Mouse (Mus musculus) 3134 (cell line): Measurements from ENCODE around the gene Myo18b.

Source experiments
- DNase-seq: peaks from one replicate; pipeline ENCODE4 v3.0.0-alpha.2; 2011; ENCODE audit warnings: low spot score; ENCODE audit not compliant: insufficient read length; ENCODE audit errors: extremely low read depth

Myo18b gene

GRCm38 (mm10) chr5:112877391-112878115 lies 18.6 kb downstream of the Myo18b start:
- DNase-seq = no peak

GRCm38 (mm10) chr5:112876846-112877390 lies 19.2 kb downstream of the Myo18b start:
- no peak for DNase-seq

- no peak for DNase-seq
These were observed 23.2 kb downstream of the Myo18b start for GRCm38 (mm10) chr5:112872999-112873398.

- DNase-seq = peak; percentile 36
These were observed 25.4 kb downstream of the Myo18b start for GRCm38 (mm10) chr5:112870729-112871128.

- DNase-seq = no peak
These were observed 27.5 kb downstream of the Myo18b start for GRCm38 (mm10) chr5:112868620-112869019.

GRCm38 (mm10) chr5:112864719-112865367 lies 31.3 kb downstream of the Myo18b start:
- DNase-seq = no peak

GRCm38 (mm10) chr5:112859379-112860035 lies 36.7 kb downstream of the Myo18b start:
- no peak for DNase-seq

GRCm38 (mm10) chr5:112853179-112853578 lies 43.0 kb downstream of the Myo18b start:
- DNase-seq = no peak

- DNase-seq = no peak
These were observed 44.8 kb downstream of the Myo18b start for GRCm38 (mm10) chr5:112851389-112851788.

- no peak for DNase-seq
These were observed 47.4 kb downstream of the Myo18b start for GRCm38 (mm10) chr5:112848586-112849280.

- no peak for DNase-seq
These were observed 48.1 kb downstream of the Myo18b start for GRCm38 (mm10) chr5:112847985-112848542.

- no peak for DNase-seq
These were observed 50.0 kb downstream of the Myo18b start for GRCm38 (mm10) chr5:112846146-112846545.

- no peak for DNase-seq
These were observed 51.7 kb downstream of the Myo18b start for GRCm38 (mm10) chr5:112844460-112844859.

- no peak for DNase-seq
These were observed 52.4 kb downstream of the Myo18b start for GRCm38 (mm10) chr5:112843676-112844257.

GRCm38 (mm10) chr5:112842696-112843095 lies 53.5 kb downstream of the Myo18b start:
- no peak for DNase-seq

GRCm38 (mm10) chr5:112841850-112842249 lies 54.3 kb downstream of the Myo18b start:
- no peak for DNase-seq

- no peak for DNase-seq
These were observed 61.3 kb downstream of the Myo18b start for GRCm38 (mm10) chr5:112834896-112835295.

- DNase-seq = no peak
These were observed 62.3 kb downstream of the Myo18b start for GRCm38 (mm10) chr5:112833866-112834265.

GRCm38 (mm10) chr5:112825091-112825794 lies 70.9 kb downstream of the Myo18b start:
- no peak for DNase-seq

GRCm38 (mm10) chr5:112824376-112824775 lies 71.8 kb downstream of the Myo18b start:
- DNase-seq = no peak
